Mouse (Mus musculus): ENCODE data around the gene Wnt10b. TPM values are rescaled to one million over a fixed set of nuclear protein-coding genes. Genes with fewer than 3 reads are reported as not detected.
"Not testable (repeated sequence)": the region's sequence is repeated elsewhere in the genome, so short reads cannot be mapped to it uniquely, and the experiment has no call there.

Wnt10b gene
- total RNA-seq (2021): under 1 TPM; 0.31 to 0.37 TPM

DNA sequence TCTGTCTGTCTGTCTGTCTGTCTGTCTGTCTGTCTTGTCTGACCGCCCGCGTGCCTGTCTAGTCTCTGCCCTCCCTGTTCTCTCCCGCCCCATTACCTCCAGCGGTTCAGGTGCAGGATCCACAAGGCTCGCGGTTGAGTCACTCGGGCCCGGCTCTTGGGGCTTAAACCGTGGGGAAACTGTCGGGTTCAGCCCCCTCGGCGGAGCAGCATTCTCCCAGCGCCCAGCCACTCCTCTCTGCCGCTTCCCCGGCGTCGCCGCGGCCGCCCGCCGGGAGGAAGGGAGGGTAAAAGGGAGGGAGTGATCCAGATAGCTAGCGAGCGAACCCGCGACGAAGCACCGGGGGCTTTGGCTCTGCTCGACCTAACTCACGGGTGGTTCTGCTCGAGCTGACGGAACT is at the start of gene Wnt10b:
Gene Wnt10b (minus strand): TSS at position 389 of the 400 bp plus-strand sequence.
- DNase-seq (ENCODE audit: extremely low spot score in 1 of 2, low spot score in 1 of 2): no peak

DNA sequence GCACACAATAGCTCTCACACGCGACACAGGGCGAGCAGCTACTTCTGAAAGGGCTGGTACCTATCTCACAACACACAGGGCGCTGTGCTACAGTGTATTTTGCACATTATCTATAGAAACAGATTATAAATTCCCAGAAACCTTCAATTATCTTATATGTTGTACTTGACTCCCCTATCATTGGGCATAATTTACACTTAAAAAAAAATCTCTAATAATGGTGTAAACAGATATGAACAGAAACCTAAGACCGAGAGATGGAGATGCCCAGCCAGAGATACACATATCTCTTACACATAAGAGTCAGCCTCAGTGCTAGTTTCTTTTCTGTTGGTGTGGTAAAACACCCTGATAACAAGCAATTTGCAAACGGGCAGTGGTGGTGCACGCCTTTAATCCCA is 49.7 kb upstream of the Wnt10b start:
- no peak for DNase-seq (ENCODE audit: extremely low spot score in 1 of 2, low spot score in 1 of 2)

- DNase-seq (ENCODE audit: extremely low spot score in 1 of 2, low spot score in 1 of 2): no peak
Measured at GRCm38 (mm10) chr15:98823434-98823833, 45.5 kb upstream of the Wnt10b start.

DNA sequence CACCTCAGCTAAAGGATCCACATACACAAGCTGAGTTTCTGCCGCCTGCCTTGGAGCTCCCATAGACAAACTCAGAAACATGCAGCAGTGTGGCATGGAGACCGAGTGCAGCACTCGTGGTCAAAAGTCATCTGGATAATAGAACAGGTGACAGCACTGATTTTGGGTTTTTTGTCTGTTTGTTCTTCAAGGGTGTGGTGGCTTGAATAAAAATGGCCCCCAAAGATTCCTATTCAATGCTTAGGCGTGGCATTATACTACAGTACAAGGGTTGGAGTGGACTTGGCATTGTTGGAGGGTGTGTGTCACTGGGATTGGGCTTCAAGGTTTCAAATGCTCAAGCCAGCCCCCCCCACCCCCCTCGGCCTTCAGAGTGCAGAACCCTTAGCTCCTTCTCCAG is 44.2 kb upstream of the Wnt10b start:
- no peak for DNase-seq (ENCODE audit: extremely low spot score in 1 of 2, low spot score in 1 of 2)

GRCm38 (mm10) chr15:98821403-98821802 is 43.5 kb upstream of the Wnt10b start:
- no peak for DNase-seq (ENCODE audit: extremely low spot score in 1 of 2, low spot score in 1 of 2)

- DNase-seq (ENCODE audit: extremely low spot score in 1 of 2, low spot score in 1 of 2): no peak
Measured at GRCm38 (mm10) chr15:98820937-98821336, 43.0 kb upstream of the Wnt10b start.

DNA sequence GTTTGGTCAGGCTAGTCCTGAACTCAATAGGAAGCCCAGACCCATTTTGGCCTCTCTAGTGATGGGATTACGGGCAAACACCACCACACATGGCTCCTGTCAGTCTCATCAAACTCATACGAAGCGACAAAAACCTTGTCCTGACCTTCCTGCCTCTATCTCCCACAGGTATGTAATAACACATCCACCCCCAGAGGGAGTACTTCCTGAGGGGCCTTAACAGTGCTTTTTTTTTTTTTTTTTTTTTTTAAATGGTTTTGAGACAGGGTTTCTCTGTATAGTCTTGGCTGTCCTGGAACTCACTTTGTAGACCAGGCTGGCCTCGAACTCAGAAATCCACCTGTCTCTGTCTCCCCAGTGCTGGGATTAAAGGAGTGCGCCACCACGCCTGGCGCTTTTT is 40.2 kb upstream of the Wnt10b start:
- DNase-seq (ENCODE audit: extremely low spot score in 1 of 2, low spot score in 1 of 2): no peak

DNA sequence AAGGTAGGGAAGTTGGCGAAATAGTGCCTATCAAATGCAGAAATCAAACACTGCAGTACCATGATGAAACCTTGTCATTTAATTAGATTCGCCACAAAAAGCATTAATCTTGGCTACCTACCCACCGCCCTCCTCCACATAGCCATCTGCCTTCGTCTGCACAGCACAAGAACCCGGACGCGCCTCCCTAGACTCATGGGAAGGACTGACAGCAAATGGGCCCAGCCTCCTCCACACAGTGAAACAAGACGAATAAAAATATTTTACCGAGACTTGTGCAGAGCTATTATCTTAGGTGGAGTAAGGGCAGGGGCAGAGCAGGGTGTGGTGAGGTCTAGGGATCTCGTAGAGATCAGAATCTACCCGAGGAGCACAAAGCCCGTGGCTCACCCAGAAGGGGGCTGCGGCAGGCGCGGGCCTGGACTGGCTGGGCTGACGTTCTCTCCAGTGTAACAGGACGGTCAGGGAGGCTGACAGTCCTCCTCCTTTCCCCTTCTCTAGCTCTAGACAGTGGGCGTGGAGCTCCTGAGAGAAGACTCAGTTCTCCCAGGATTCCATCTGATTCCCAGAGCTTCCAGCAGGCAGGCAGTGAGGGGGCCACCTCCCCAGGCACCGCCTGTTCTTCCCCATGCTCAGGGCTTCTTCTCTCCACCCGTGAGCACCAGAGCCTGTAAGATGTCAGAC is 34.9 kb upstream of the Wnt10b start:
- peak in 1 of 2 experiments; percentile 45 for DNase-seq (ENCODE audit: extremely low spot score in 1 of 2, low spot score in 1 of 2)

GRCm38 (mm10) chr15:98810212-98810611 is 32.3 kb upstream of the Wnt10b start:
- not testable (repeated sequence) for DNase-seq (ENCODE audit: extremely low spot score in 1 of 2, low spot score in 1 of 2)

DNA sequence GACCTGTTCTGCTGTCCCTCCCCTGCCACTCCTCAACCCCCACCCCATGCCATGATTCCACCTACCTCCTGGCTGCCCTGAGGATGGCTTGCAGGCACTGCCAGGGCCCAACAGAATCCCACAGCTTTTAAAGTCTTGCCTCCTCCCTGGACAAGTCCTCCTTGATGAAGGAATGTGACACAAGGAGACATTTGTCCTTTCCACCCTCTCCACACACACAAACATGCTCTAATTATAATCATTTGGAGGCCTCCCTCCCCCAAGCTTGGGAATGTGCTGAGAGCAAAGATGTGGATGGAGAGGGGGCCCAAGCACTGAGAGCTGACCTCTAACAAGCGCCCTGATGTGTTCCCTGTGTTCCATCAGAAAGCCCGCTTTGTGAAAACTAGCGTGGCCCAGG is 31.4 kb upstream of the Wnt10b start, which contains the start of gene Ddn:
Gene Ddn (minus strand): TSS at position 101 of the 400 bp plus-strand sequence.
- no peak for DNase-seq (ENCODE audit: extremely low spot score in 1 of 2, low spot score in 1 of 2)

DNA sequence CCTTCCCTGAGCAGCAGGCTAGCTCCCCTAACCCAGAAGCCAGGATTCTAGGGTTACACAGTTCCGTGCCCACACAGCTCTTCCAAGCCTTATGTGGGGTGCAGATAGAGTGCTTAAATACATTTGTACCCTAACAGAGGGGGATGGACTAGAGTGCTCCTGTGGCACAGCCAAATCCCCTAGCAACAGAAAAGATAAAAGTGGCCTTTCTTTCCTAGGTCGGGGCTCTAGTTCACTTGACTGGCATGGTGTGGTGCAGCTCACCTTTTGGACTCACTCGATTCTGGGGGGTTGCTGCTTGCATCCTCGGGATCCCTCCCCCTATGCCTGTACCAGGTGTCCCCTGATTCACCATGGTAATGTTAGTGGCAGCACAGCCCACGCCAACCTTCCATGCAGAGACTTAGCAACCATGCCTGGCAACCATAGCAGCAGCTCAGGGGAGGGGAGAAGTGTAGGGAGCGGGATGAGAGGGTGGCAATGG is 30.7 kb upstream of the Wnt10b start:
- DNase-seq (ENCODE audit: extremely low spot score in 1 of 2, low spot score in 1 of 2): peak; percentile 53 to 65

GRCm38 (mm10) chr15:98807895-98808650 is 30.1 kb upstream of the Wnt10b start:
- DNase-seq (ENCODE audit: extremely low spot score in 1 of 2, low spot score in 1 of 2): peak; percentile 87 to 91

DNA sequence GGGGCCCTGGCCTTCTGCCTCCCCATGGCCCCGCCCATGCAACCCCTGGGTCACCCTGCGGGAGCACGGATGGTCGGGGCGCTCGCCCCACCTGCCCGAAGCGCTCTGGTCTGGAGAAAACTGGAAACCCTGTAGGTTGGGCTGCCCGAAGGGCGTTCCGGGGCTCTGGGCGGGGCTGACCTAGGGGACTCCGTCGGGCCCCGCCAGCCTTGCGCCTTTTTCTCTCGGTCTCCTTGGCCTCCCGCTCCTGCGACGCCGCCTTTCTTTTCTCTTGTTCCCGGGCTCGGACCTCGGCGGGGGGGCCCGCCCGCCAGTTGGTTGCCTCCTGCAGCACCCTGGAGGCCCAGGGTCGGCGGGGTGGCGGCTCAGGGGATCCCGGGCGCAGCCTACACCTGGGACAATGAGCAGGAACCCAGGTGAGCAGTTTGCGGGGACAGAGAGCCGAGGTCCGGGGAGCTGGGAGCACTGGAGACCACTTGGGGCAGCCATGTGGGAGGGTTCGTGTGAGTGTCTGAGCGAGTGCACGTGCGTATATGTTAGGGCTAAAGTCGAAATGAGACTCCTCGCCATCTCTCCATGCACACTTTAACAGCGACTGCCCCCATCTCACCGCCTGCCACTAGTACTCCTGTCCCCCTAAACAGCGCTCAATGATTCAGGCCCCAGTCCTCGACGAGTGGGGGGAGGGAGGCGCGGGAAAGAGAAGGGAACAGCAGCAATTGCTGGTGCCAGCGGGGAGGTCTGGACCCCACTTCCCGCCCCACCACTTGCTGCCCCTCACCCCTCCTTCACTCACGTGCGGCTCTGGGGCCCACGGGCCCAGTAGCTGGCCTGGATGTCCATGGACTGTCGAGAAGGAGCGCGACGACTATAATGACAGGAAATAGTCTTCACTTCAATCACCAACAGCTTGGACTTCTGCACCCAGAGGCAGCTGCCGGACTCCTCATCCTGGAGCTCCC is 29.1 kb upstream of the Wnt10b start:
- peak in 1 of 2 experiments; percentile 44 for DNase-seq (ENCODE audit: extremely low spot score in 1 of 2, low spot score in 1 of 2)

- DNase-seq (ENCODE audit: extremely low spot score in 1 of 2, low spot score in 1 of 2): no peak
Measured at GRCm38 (mm10) chr15:98806071-98806808, 28.3 kb upstream of the Wnt10b start.

DNA sequence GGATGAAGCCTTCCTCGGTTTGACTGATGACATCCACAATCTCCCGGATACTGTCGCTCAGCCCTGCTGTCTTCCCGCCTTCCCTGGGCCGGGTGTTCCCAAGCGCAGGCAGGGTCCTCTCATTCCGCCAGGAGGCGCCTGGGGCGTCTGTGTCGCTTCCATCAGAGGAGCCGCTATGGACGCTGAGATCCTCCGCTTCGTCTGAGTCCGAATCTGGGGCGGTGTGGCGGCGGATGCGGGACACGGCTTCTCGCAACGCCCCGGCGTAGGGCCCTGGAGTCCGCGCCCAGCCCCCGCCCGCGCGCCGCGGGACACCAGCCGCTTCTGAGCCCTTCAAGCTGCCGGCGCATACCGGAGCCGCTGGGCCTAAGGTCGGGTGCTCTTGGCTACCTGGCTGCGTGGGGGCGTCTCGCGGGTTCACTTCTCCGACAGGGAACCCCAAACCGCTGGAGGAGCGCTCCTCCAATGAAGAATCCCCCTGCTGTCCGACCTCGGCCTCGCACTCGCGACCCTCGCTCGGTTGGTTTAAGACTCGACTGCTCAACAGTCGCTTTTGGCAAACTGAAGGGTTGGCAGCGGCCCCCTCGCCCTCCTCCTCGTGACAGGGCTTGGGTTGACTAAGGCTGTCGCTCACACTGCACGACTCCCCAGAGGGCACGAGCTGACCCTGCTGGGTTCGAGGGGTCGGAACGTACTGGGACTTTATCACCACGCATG is 27.5 kb upstream of the Wnt10b start:
- peak; percentile 58 to 68 for DNase-seq (ENCODE audit: extremely low spot score in 1 of 2, low spot score in 1 of 2)

DNA sequence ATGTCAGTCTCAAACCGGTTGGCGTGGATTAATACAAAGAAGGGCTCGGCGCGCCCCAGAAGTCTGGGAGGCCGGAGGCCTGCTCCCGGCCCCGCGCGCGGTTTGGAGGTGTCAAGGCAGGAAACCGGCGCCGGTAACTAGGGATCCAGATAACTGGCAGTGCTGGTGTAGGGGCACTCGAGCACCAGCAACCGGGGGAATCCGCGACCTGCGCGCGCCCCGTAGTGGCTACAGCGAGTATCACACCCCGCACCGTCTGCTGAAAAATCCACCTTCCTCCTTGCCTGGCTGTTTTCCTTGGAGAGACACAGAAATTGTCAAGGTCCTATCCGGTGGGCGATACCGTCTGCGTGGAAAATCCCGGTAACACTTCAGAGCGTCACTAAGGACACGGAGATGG is 26.1 kb upstream of the Wnt10b start:
- DNase-seq (ENCODE audit: extremely low spot score in 1 of 2, low spot score in 1 of 2): peak; percentile 81 to 98

GRCm38 (mm10) chr15:98802926-98803325 is 25.0 kb upstream of the Wnt10b start:
- DNase-seq (ENCODE audit: extremely low spot score in 1 of 2, low spot score in 1 of 2): no peak

GRCm38 (mm10) chr15:98799396-98799795 is 21.4 kb upstream of the Wnt10b start:
- DNase-seq (ENCODE audit: extremely low spot score in 1 of 2, low spot score in 1 of 2): peak; percentile 70 to 94

DNA sequence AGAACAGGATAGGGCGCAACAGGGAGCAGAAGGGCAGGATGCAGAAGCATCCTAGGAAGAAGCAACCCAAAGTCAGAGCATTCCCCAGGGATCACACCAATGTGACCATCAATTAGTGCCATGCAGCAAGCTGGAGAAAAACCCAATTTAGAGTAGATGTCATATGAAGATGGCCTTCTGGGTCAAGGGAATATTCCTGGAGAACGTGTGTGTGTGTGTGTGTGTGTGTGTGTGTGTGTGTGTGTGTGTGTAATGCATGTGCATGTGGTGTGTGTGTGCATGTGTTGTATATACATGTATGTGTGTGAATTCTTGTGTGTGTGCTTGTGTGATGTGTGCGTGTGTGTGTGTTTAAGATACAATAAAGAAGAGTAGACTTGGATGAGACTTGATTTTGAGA is 21.0 kb upstream of the Wnt10b start:
- no peak for DNase-seq (ENCODE audit: extremely low spot score in 1 of 2, low spot score in 1 of 2)

Measured in layer of hippocampus, postnatal 25 days (tissue).